Mouse (Mus musculus) liver, adult 10 weeks (tissue): Measurements from ENCODE around the gene Klf5. TPM values are rescaled to one million over a fixed set of nuclear protein-coding genes. Genes with fewer than 3 reads are reported as not detected.

Experiments used
- polyA plus RNA-seq: library from polyadenylated mRNA; stranded (reverse); fragments of 350-450 nt; fragmentation: Illumina TruSeq; extraction: RNeasy Lipid Tissue Mini Kit (QIAGEN cat#74804); gene quantifications from one replicate; pipeline ENCODE4 v1.2.3, GENCODE M21; 2014; ENCODE audit warnings: low read depth, low replicate concordance

Gene Klf5
- 0.13 TPM for polyA plus RNA-seq

DNA sequence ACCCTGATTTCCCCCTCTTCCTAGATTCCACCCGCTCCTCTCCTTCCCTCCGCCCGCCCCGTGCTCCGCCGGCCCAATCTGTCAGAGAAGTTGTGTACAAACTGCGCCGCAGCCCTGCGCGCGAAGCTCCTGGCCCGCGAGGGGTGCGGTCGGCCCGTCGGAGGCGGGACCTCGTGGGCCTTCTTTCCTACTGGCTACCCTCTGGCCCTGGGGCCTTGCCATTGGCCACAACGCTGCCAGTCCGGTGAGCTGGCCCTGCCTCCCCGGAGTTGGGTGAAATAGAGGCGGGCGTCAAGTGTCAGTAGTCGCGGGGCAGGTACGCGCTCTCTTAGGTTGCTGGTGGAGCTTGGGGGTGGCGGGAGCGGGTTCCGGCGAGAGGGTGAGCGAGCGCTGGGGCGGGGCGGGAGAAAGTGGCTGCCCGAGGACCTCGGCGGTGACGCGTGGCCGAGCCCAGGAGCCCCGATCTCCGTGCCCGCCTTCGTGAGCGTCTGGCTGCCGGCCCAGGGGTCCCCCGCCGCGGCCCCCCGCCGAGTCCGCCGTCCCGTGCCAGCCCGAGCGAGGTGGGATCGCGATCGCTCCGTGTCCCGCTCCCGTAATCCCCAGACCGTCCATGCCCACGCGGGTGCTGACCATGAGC is at the start of gene Klf5:
TSS of gene Klf5 (plus strand) at position 307 of the 637 bp plus-strand sequence.

Other genes starting within 250 kb of the Klf5 start
- gene Pibf1, start 199.3 kb upstream of the Klf5 start, polyA plus RNA-seq: 7.4 TPM
- 13.6 TPM for gene Dis3, start 198.9 kb upstream of the Klf5 start, polyA plus RNA-seq